Mouse (Mus musculus): ENCODE data around the gene Elp4. TPM values are rescaled to one million over a fixed set of nuclear protein-coding genes. Genes with fewer than 3 reads are reported as not detected.
A peak's percentile ranks its signal among the peaks of the same experiment; 100 is the strongest.

The Elp4 gene
- polyA plus RNA-seq, 1 experiment from 2014 or later: 52.6 TPM

- Histone ChIP-seq H3K36me3 (replicated peaks) (no peaks in the 10 kb centered on the region; the same call in 1 of the 2 replicates), H3K27ac (replicated peaks) (no peak overlapping the region), H3K4me1 (peaks cover 4% of the 10 kb centered on the region), H3K9me3 (no peaks in the 10 kb centered on the region), H3K27me3 (replicated peaks; ENCODE audit: low read depth, poor library complexity, severe bottlenecking) (peaks cover 20% of the 10 kb centered on the region), H3K4me3 (no peak overlapping the region)
- DNase-seq (ENCODE audit: low spot score): no peak
- WGBS: 79% methylated on average over 2 of the region's 2 CpGs
Observed at GRCm38 (mm10) chr2:105698631-105699030, 205.7 kb downstream of the Elp4 start.

- no peak overlapping the region for H3K27ac ChIP-seq (replicated peaks)
- H3K4me1 ChIP-seq: peaks cover 4% of the 10 kb centered on the region
- H3K27me3 ChIP-seq (replicated peaks; ENCODE audit: low read depth, poor library complexity, severe bottlenecking): peaks cover 29% of the 10 kb centered on the region
- WGBS: 79% methylated on average over 5 of the region's 5 CpGs
- no peak for DNase-seq (ENCODE audit: low spot score)
- H3K36me3 ChIP-seq (replicated peaks): peaks cover 1% of the 10 kb centered on the region
- no peak overlapping the region for H3K4me3 ChIP-seq
- no peaks in the 10 kb centered on the region for H3K9me3 ChIP-seq
Observed at GRCm38 (mm10) chr2:105697741-105698140, 206.6 kb downstream of the Elp4 start.

GRCm38 (mm10) chr2:105691296-105691695, 213.1 kb downstream of the Elp4 start:
- no peak for DNase-seq (ENCODE audit: low spot score)

GRCm38 (mm10) chr2:105689771-105690639, 214.4 kb downstream of the Elp4 start:
- H3K27me3 ChIP-seq (replicated peaks; ENCODE audit: low read depth, poor library complexity, severe bottlenecking): peaks cover 91% of the 10 kb centered on the region
- DNase-seq (ENCODE audit: low spot score): peak; percentile 50
- peaks cover 7% of the 10 kb centered on the region for H3K36me3 ChIP-seq (replicated peaks)
- WGBS: 2% methylated on average over 28 of the region's 28 CpGs
- no peaks in the 10 kb centered on the region for H3K9me3 ChIP-seq
- H3K27ac ChIP-seq (replicated peaks): 0 out of 2 replicates have a peak overlapping the region, but pooled peaks have one; percentile 19
- peaks cover 47% of the 10 kb centered on the region for H3K4me1 ChIP-seq
- H3K4me3 ChIP-seq: peak overlapping the region; percentile 42

More at GRCm38 (mm10) chr2:105691296-105691695, 213.1 kb downstream of the Elp4 start:
- Histone ChIP-seq H3K4me3 (no peak overlapping the region), H3K4me1 (peaks cover 44% of the 10 kb centered on the region), H3K27me3 (replicated peaks; ENCODE audit: low read depth, poor library complexity, severe bottlenecking) (peaks cover 88% of the 10 kb centered on the region), H3K9me3 (no peaks in the 10 kb centered on the region), H3K27ac (replicated peaks) (no peak overlapping the region), H3K36me3 (replicated peaks) (peaks cover 7% of the 10 kb centered on the region)
- WGBS: 10% methylated on average over 10 of the region's 10 CpGs

GRCm38 (mm10) chr2:105689304-105689770, 215.0 kb downstream of the Elp4 start:
- no peaks in the 10 kb centered on the region for H3K9me3 ChIP-seq
- 0 out of 2 replicates have a peak overlapping the region, but pooled peaks have one; percentile 19 for H3K27ac ChIP-seq (replicated peaks)
- under 1% methylated on average over 15 of the region's 15 CpGs for WGBS
- peak overlapping the region; percentile 42 for H3K4me3 ChIP-seq
- peaks cover 7% of the 10 kb centered on the region for H3K36me3 ChIP-seq (replicated peaks)
- peak; percentile 55 for DNase-seq (ENCODE audit: low spot score)
- H3K4me1 ChIP-seq: peaks cover 47% of the 10 kb centered on the region
- peaks cover 95% of the 10 kb centered on the region for H3K27me3 ChIP-seq (replicated peaks; ENCODE audit: low read depth, poor library complexity, severe bottlenecking)

GRCm38 (mm10) chr2:105688436-105689303, 215.7 kb downstream of the Elp4 start:
- Histone ChIP-seq H3K4me3 (peak overlapping the region; percentile 42; the same call in 1 of the 2 replicates), H3K27ac (replicated peaks) (no peak overlapping the region), H3K4me1 (peaks cover 47% of the 10 kb centered on the region), H3K9me3 (no peaks in the 10 kb centered on the region), H3K27me3 (replicated peaks; ENCODE audit: low read depth, poor library complexity, severe bottlenecking) (peaks cover 100% of the 10 kb centered on the region), H3K36me3 (replicated peaks) (peaks cover 7% of the 10 kb centered on the region)
- under 1% methylated on average over 25 of the region's 25 CpGs for WGBS
- peak; percentile 39 for DNase-seq (ENCODE audit: low spot score)

- under 1% methylated on average over 17 of the region's 17 CpGs for WGBS
- H3K4me1 ChIP-seq: peaks cover 49% of the 10 kb centered on the region
- H3K9me3 ChIP-seq: no peaks in the 10 kb centered on the region
- H3K27me3 ChIP-seq (replicated peaks; ENCODE audit: low read depth, poor library complexity, severe bottlenecking): peaks cover 100% of the 10 kb centered on the region
- H3K27ac ChIP-seq (replicated peaks): 0 out of 2 replicates have a peak overlapping the region, but pooled peaks have one; percentile 26
- H3K4me3 ChIP-seq: peak overlapping the region; percentile 42
- peaks cover 7% of the 10 kb centered on the region for H3K36me3 ChIP-seq (replicated peaks)
- DNase-seq (ENCODE audit: low spot score): no peak
Observed at GRCm38 (mm10) chr2:105688011-105688410, 216.4 kb downstream of the Elp4 start.

GRCm38 (mm10) chr2:105687317-105687991, 216.9 kb downstream of the Elp4 start:
- peaks cover 100% of the 10 kb centered on the region for H3K27me3 ChIP-seq (replicated peaks; ENCODE audit: low read depth, poor library complexity, severe bottlenecking)
- WGBS: 3% methylated on average over 13 of the region's 13 CpGs

GRCm38 (mm10) chr2:105686363-105687316, 217.7 kb downstream of the Elp4 start:
- Histone ChIP-seq H3K4me3 (no peak overlapping the region), H3K36me3 (replicated peaks) (no peaks in the 10 kb centered on the region), H3K27ac (replicated peaks) (no peak overlapping the region), H3K9me3 (no peaks in the 10 kb centered on the region), H3K27me3 (replicated peaks; ENCODE audit: low read depth, poor library complexity, severe bottlenecking) (peaks cover 100% of the 10 kb centered on the region), H3K4me1 (peaks cover 63% of the 10 kb centered on the region)
- peak; percentile 35 for DNase-seq (ENCODE audit: low spot score)
- WGBS: 3% methylated on average over 36 of the region's 36 CpGs

More at GRCm38 (mm10) chr2:105687317-105687991, 216.9 kb downstream of the Elp4 start:
- DNase-seq (ENCODE audit: low spot score): peak; percentile 70
- Histone ChIP-seq H3K9me3 (no peaks in the 10 kb centered on the region), H3K36me3 (replicated peaks) (peaks cover 2% of the 10 kb centered on the region), H3K4me1 (peaks cover 55% of the 10 kb centered on the region), H3K4me3 (peak overlapping the region; percentile 42), H3K27ac (replicated peaks) (0 out of 2 replicates have a peak overlapping the region, but pooled peaks have one; percentile 26)

- 26% methylated on average over 11 of the region's 11 CpGs for WGBS
- H3K27ac ChIP-seq (replicated peaks): no peak overlapping the region
- peaks cover 100% of the 10 kb centered on the region for H3K27me3 ChIP-seq (replicated peaks; ENCODE audit: low read depth, poor library complexity, severe bottlenecking)
- H3K4me1 ChIP-seq: peaks cover 66% of the 10 kb centered on the region
- no peak overlapping the region for H3K4me3 ChIP-seq
- H3K36me3 ChIP-seq (replicated peaks): no peaks in the 10 kb centered on the region
- DNase-seq (ENCODE audit: low spot score): peak; percentile 19
- no peaks in the 10 kb centered on the region for H3K9me3 ChIP-seq
Observed at GRCm38 (mm10) chr2:105685651-105686050, 218.7 kb downstream of the Elp4 start.

Data from embryonic facial prominence, embryonic 10.5 days (tissue).